Mouse (Mus musculus) limb, embryonic 13.5 days (tissue): Measurements from ENCODE around the gene Ndufb6. TPM values are rescaled to one million over a fixed set of nuclear protein-coding genes. Genes with fewer than 3 reads are reported as not detected.
A peak's percentile ranks its signal among the peaks of the same experiment; 100 is the strongest.

Experiments
- ATAC-seq: fragments of 200-750 bp; cut with Nextera tagmentation; 2 replicates; pipeline ENCODE4 v1.8.0; 2017; ENCODE audit warnings: low read depth, moderate number of reproducible peaks, moderate TSS enrichment; ENCODE audit not compliant: low FRiP score
- H3K27ac ChIP-seq: fragments of 300-500 bp; sonication (generic); 2 replicates; pipeline ENCODE4 v1.5.1; 2015; ENCODE audit warnings: inconsistent platforms, mild to moderate bottlenecking, moderate library complexity
- H3K27me3 ChIP-seq: fragments of 300-500 bp; sonication (generic); 2 replicates; pipeline ENCODE4 v1.6.1; 2015; ENCODE audit warnings: mild to moderate bottlenecking, inconsistent platforms
- H3K36me3 ChIP-seq: fragments of 300-500 bp; sonication (generic); 2 replicates; pipeline ENCODE4 v1.6.1; 2015; ENCODE audit warnings: inconsistent platforms, mild to moderate bottlenecking, moderate library complexity
- H3K4me1 ChIP-seq: fragments of 300-500 bp; sonication (generic); 2 replicates; pipeline ENCODE4 v1.6.1; 2015; ENCODE audit warnings: inconsistent platforms
- H3K4me2 ChIP-seq: fragments of 300-500 bp; sonication (generic); replicated peaks from 2 replicates; pipeline ENCODE4 v1.6.1; 2015; ENCODE audit warnings: inconsistent platforms, mild to moderate bottlenecking, moderate library complexity
- H3K4me3 ChIP-seq: fragments of 300-500 bp; sonication (generic); 2 replicates; pipeline ENCODE4 v1.5.1; 2015; ENCODE audit warnings: moderate library complexity, mild to moderate bottlenecking, inconsistent platforms
- H3K9ac ChIP-seq: fragments of 300-500 bp; sonication (generic); 2 replicates; pipeline ENCODE4 v1.6.1; 2015; ENCODE audit warnings: mild to moderate bottlenecking, inconsistent platforms
- H3K9me3 ChIP-seq: fragments of 300-500 bp; sonication (generic); 2 replicates; pipeline ENCODE4 v1.6.1; 2016; ENCODE audit warnings: inconsistent platforms
- WGBS: fragments of 180-500 bp; shearing (Covaris S2); methylation state at CpG from one replicate; pipeline ENCODE4 v1.1.7; 2015; 5-methylcytosine and 5-hydroxymethylcytosine counted together
- polyA plus RNA-seq: library from polyadenylated mRNA; unstranded; fragments of >200 nt; fragmentation: Nextera tagmentation; extraction: Ambion mirVana; gene quantifications from 2 replicates; pipeline ENCODE4 v1.2.1, GENCODE M21; 2015

Gene Ndufb6
- polyA plus RNA-seq, 1 experiment from 2014 or later: 303 TPM

- Histone ChIP-seq H3K27ac (no peak overlapping the region), H3K36me3 (no peaks in the 10 kb centered on the region), H3K27me3 (no peaks in the 10 kb centered on the region), H3K4me3 (no peak overlapping the region), H3K9ac (no peak overlapping the region), H3K9me3 (no peaks in the 10 kb centered on the region), H3K4me1 (no peaks in the 10 kb centered on the region), H3K4me2 (no peak overlapping the region)
- ATAC-seq: no peak
- WGBS: 76% methylated on average over 2 of the region's 2 CpGs
Measured at GRCm38 (mm10) chr4:40289046-40289445, 9.8 kb upstream of the Ndufb6 start.

GRCm38 (mm10) chr4:40287415-40287814, 8.2 kb upstream of the Ndufb6 start:
- Histone ChIP-seq H3K4me3 (no peak overlapping the region), H3K9ac (no peak overlapping the region), H3K4me2 (no peak overlapping the region), H3K27me3 (no peaks in the 10 kb centered on the region), H3K4me1 (no peaks in the 10 kb centered on the region), H3K9me3 (no peaks in the 10 kb centered on the region), H3K36me3 (no peaks in the 10 kb centered on the region), H3K27ac (no peak overlapping the region)
- WGBS: 78% methylated on average over 6 of the region's 6 CpGs
- ATAC-seq: no peak

GRCm38 (mm10) chr4:40285582-40285981, 6.4 kb upstream of the Ndufb6 start:
- Histone ChIP-seq H3K4me3 (no peak overlapping the region), H3K9me3 (no peaks in the 10 kb centered on the region), H3K27ac (no peak overlapping the region), H3K36me3 (no peaks in the 10 kb centered on the region), H3K4me1 (no peaks in the 10 kb centered on the region), H3K27me3 (no peaks in the 10 kb centered on the region), H3K4me2 (no peak overlapping the region), H3K9ac (no peak overlapping the region)
- WGBS: 22% methylated on average over 4 of the region's 4 CpGs
- ATAC-seq: no peak

- peak overlapping the region; percentile 48; the same call in 1 of the 2 replicates for H3K27ac ChIP-seq
- peak overlapping the region; percentile 96 for H3K4me2 ChIP-seq
- no peaks in the 10 kb centered on the region for H3K27me3 ChIP-seq
- WGBS: under 1% methylated on average over 21 of the region's 21 CpGs
- H3K9me3 ChIP-seq: no peaks in the 10 kb centered on the region
- peak overlapping the region; percentile 93 for H3K4me3 ChIP-seq
- H3K36me3 ChIP-seq: peaks cover 25% of the 10 kb centered on the region
- H3K4me1 ChIP-seq: peaks cover 12% of the 10 kb centered on the region
- peak overlapping the region; percentile 94 for H3K9ac ChIP-seq
- peak; percentile 73 for ATAC-seq
Measured at GRCm38 (mm10) chr4:40278880-40279275, 343 bp downstream of the Ndufb6 start.

- ATAC-seq: peak; percentile 97
- Histone ChIP-seq H3K4me3 (peak within 1 kb of the TSS; percentile 89), H3K4me2 (peak within 1 kb of the TSS; percentile 95), H3K9me3 (no peaks in the 10 kb centered on the region), H3K36me3 (peaks cover 50% of the 10 kb centered on the region), H3K4me1 (peaks cover 24% of the 10 kb centered on the region), H3K27me3 (no peaks in the 10 kb centered on the region), H3K27ac (peak within 1 kb of the TSS; percentile 98), H3K9ac (peak within 1 kb of the TSS; percentile 95)
- under 1% methylated on average over 38 of the region's 38 CpGs for WGBS
Measured at GRCm38 (mm10) chr4:40269430-40270032, 9.7 kb downstream of the Ndufb6 start, which contains the start of the genes Smim27 and Topors. Gene Smim27 (plus strand): TSS chr4:40269579. Gene Topors (minus strand): TSS chr4:40269850.

GRCm38 (mm10) chr4:40268835-40269234, 10.4 kb downstream of the Ndufb6 start:
- peak; percentile 1 for ATAC-seq
- peak overlapping the region; percentile 95 for H3K4me2 ChIP-seq
- WGBS: under 1% methylated on average over 16 of the region's 16 CpGs

GRCm38 (mm10) chr4:40268204-40268813, 10.9 kb downstream of the Ndufb6 start:
- H3K4me2 ChIP-seq: peak overlapping the region; percentile 95
- H3K36me3 ChIP-seq: peaks cover 46% of the 10 kb centered on the region
- H3K9me3 ChIP-seq: no peaks in the 10 kb centered on the region
- H3K4me3 ChIP-seq: peak overlapping the region; percentile 89
- peaks cover 24% of the 10 kb centered on the region for H3K4me1 ChIP-seq
- WGBS: under 1% methylated on average over 49 of the region's 50 CpGs
- H3K27ac ChIP-seq: peak overlapping the region; percentile 98
- no peaks in the 10 kb centered on the region for H3K27me3 ChIP-seq
- peak overlapping the region; percentile 95 for H3K9ac ChIP-seq
- peak; percentile 79 for ATAC-seq

More at GRCm38 (mm10) chr4:40268835-40269234, 10.4 kb downstream of the Ndufb6 start:
- H3K4me1 ChIP-seq: peaks cover 24% of the 10 kb centered on the region
- no peaks in the 10 kb centered on the region for H3K9me3 ChIP-seq
- H3K36me3 ChIP-seq: peaks cover 47% of the 10 kb centered on the region
- H3K27me3 ChIP-seq: no peaks in the 10 kb centered on the region
- H3K4me3 ChIP-seq: peak overlapping the region; percentile 89
- peak overlapping the region; percentile 95 for H3K9ac ChIP-seq
- peak overlapping the region; percentile 98 for H3K27ac ChIP-seq

- no peak for ATAC-seq
- WGBS: 73% methylated on average over 7 of the region's 7 CpGs
- Histone ChIP-seq H3K27me3 (no peaks in the 10 kb centered on the region), H3K9ac (peak overlapping the region; percentile 95), H3K4me2 (peak overlapping the region; percentile 95), H3K36me3 (peaks cover 43% of the 10 kb centered on the region), H3K9me3 (no peaks in the 10 kb centered on the region), H3K4me3 (peak overlapping the region; percentile 89), H3K4me1 (peaks cover 24% of the 10 kb centered on the region), H3K27ac (no peak overlapping the region)
Measured at GRCm38 (mm10) chr4:40267681-40268080, 11.5 kb downstream of the Ndufb6 start.

- Histone ChIP-seq H3K27ac (no peak overlapping the region), H3K36me3 (peaks cover 68% of the 10 kb centered on the region), H3K27me3 (no peaks in the 10 kb centered on the region), H3K4me1 (peaks cover 24% of the 10 kb centered on the region), H3K4me3 (no peak overlapping the region), H3K9ac (no peak overlapping the region), H3K9me3 (no peaks in the 10 kb centered on the region), H3K4me2 (no peak overlapping the region)
- WGBS: 76% methylated on average over 1 of the region's 1 CpGs
- ATAC-seq: no peak
Measured at GRCm38 (mm10) chr4:40264321-40264720, 14.9 kb downstream of the Ndufb6 start.

- Histone ChIP-seq H3K9me3 (no peaks in the 10 kb centered on the region), H3K27me3 (no peaks in the 10 kb centered on the region), H3K27ac (peak overlapping the region; percentile 16; the same call in 1 of the 2 replicates), H3K4me1 (0 out of 2 replicates have a peak, but pooled peaks cover 4% of the 10 kb centered on the region), H3K4me2 (no peak overlapping the region), H3K4me3 (no peak overlapping the region), H3K36me3 (peaks cover 21% of the 10 kb centered on the region), H3K9ac (no peak overlapping the region)
- WGBS: 51% methylated on average over 8 of the region's 8 CpGs
- ATAC-seq: peak; percentile 66
Measured at GRCm38 (mm10) chr4:40254385-40255103, 24.7 kb downstream of the Ndufb6 start.

- no peaks in the 10 kb centered on the region for H3K27me3 ChIP-seq
- no peaks in the 10 kb centered on the region for H3K9me3 ChIP-seq
- no peak overlapping the region for H3K9ac ChIP-seq
- no peak for ATAC-seq
- 55% methylated on average over 2 of the region's 2 CpGs for WGBS
- H3K27ac ChIP-seq: no peak overlapping the region
- no peak overlapping the region for H3K4me2 ChIP-seq
- 0 out of 2 replicates have a peak, but pooled peaks cover 4% of the 10 kb centered on the region for H3K4me1 ChIP-seq
- peaks cover 15% of the 10 kb centered on the region for H3K36me3 ChIP-seq
- no peak overlapping the region for H3K4me3 ChIP-seq
Measured at GRCm38 (mm10) chr4:40253766-40254165, 25.5 kb downstream of the Ndufb6 start.

GRCm38 (mm10) chr4:40250984-40251383, 28.2 kb downstream of the Ndufb6 start:
- H3K4me2 ChIP-seq: no peak overlapping the region
- no peak overlapping the region for H3K9ac ChIP-seq
- H3K4me3 ChIP-seq: no peak overlapping the region
- H3K4me1 ChIP-seq: 0 out of 2 replicates have a peak, but pooled peaks cover 4% of the 10 kb centered on the region
- no peaks in the 10 kb centered on the region for H3K9me3 ChIP-seq
- 95% methylated on average over 5 of the region's 5 CpGs for WGBS
- no peak overlapping the region for H3K27ac ChIP-seq
- H3K27me3 ChIP-seq: no peaks in the 10 kb centered on the region
- no peak for ATAC-seq
- H3K36me3 ChIP-seq: no peaks in the 10 kb centered on the region
